Mouse (Mus musculus) midbrain, embryonic 15.5 days (tissue): ENCODE measurements around the gene Foxn4. TPM values are rescaled to one million over a fixed set of nuclear protein-coding genes. Genes with fewer than 3 reads are reported as not detected.

Source experiments
- ATAC-seq: fragments of 200-750 bp; cut with Nextera tagmentation; replicated peaks from 2 replicates; pipeline ENCODE4 v1.8.0; 2017; ENCODE audit warnings: moderate TSS enrichment
- H3K27ac ChIP-seq: fragments of 300-500 bp; sonication (generic); 2 replicates; pipeline ENCODE4 v1.5.1; 2015; ENCODE audit warnings: mild to moderate bottlenecking, inconsistent platforms
- H3K27me3 ChIP-seq: fragments of 300-500 bp; sonication (generic); replicated peaks from 2 replicates; pipeline ENCODE4 v1.6.1; 2015; ENCODE audit warnings: inconsistent platforms
- H3K36me3 ChIP-seq: fragments of 300-500 bp; sonication (generic); replicated peaks from 2 replicates; pipeline ENCODE4 v1.6.1; 2015; ENCODE audit warnings: inconsistent platforms
- H3K4me1 ChIP-seq: fragments of 300-500 bp; sonication (generic); 2 replicates; pipeline ENCODE4 v1.6.1; 2015; ENCODE audit warnings: inconsistent platforms
- H3K4me2 ChIP-seq: fragments of 300-500 bp; sonication (generic); 2 replicates; pipeline ENCODE4 v1.6.1; 2015; ENCODE audit warnings: inconsistent platforms, mild to moderate bottlenecking, moderate library complexity
- H3K4me3 ChIP-seq: fragments of 300-500 bp; sonication (generic); 2 replicates; pipeline ENCODE4 v1.5.1; 2015; ENCODE audit warnings: mild to moderate bottlenecking, inconsistent platforms
- H3K9ac ChIP-seq: fragments of 300-500 bp; sonication (generic); 2 replicates; pipeline ENCODE4 v1.6.1; 2015; ENCODE audit warnings: mild to moderate bottlenecking, inconsistent platforms
- H3K9me3 ChIP-seq: fragments of 300-500 bp; sonication (generic); 2 replicates; pipeline ENCODE4 v1.6.1; 2016; ENCODE audit warnings: inconsistent platforms
- WGBS: fragments of 180-500 bp; shearing (Covaris S2); methylation state at CpG from one replicate; pipeline ENCODE4 v1.1.7; 2015; ENCODE audit warnings: mixed read lengths; 5-methylcytosine and 5-hydroxymethylcytosine counted together
- polyA plus RNA-seq: library from polyadenylated mRNA; unstranded; fragments of >200 nt; fragmentation: Nextera tagmentation; extraction: Ambion mirVana; gene quantifications from 2 replicates; pipeline ENCODE4 v1.2.1, GENCODE M21; 2015

Gene Foxn4
- polyA plus RNA-seq, 1 experiment from 2014 or later, result 0.89 TPM

DNA sequence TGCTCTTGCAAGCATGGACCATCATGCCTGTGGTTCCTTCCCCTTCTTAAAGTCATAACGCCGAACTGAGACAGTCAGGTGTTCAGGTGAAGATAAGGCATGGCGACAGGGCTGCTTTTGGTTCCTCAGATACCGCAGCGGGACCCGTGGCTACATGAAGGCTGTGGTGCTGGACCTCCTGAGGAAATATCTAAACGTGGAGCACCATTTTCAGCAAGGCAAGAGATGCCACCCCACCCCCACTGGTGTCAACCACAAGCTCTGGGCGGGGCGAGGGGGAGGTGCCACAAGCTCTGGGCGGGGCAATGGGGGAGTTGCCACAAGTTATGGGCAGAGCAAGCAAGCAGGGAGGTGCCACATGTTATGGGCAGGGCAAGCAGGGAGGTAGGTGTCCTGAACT lies 60.4 kb downstream of the Foxn4 start:
- 73% methylated on average over 10 of the region's 10 CpGs for WGBS
- no peak overlapping the region for H3K27ac ChIP-seq
- no peaks in the 10 kb centered on the region for H3K9me3 ChIP-seq
- no peak for ATAC-seq
- no peaks in the 10 kb centered on the region for H3K36me3 ChIP-seq
- H3K4me1 ChIP-seq, result no peaks in the 10 kb centered on the region
- H3K4me3 ChIP-seq, result no peak overlapping the region
- H3K9ac ChIP-seq, result no peak overlapping the region
- H3K27me3 ChIP-seq, result no peaks in the 10 kb centered on the region
- no peak overlapping the region for H3K4me2 ChIP-seq

- H3K4me1 ChIP-seq, result no peaks in the 10 kb centered on the region
- ATAC-seq, result no peak
- WGBS, result 94% methylated on average over 2 of the region's 2 CpGs
These were observed 67.4 kb downstream of the Foxn4 start for GRCm38 (mm10) chr5:114206158-114206557.

More at GRCm38 (mm10) chr5:114206158-114206557, 67.4 kb downstream of the Foxn4 start:
- Histone ChIP-seq H3K36me3 (no peaks in the 10 kb centered on the region), H3K27ac (no peak overlapping the region), H3K9ac (no peak overlapping the region), H3K4me2 (no peak overlapping the region), H3K4me3 (no peak overlapping the region), H3K27me3 (no peaks in the 10 kb centered on the region), H3K9me3 (no peaks in the 10 kb centered on the region)

Other genes with a start within 250 kb of the Foxn4 start
- 20.7 and 22.1 TPM in 2 replicates for gene Usp30, start 208.3 kb downstream of the Foxn4 start, polyA plus RNA-seq
- 104 and 115 TPM in 2 replicates for gene Svop, start 182.2 kb downstream of the Foxn4 start, polyA plus RNA-seq
- gene Alkbh2, start 145.6 kb downstream of the Foxn4 start, polyA plus RNA-seq, result 5.3 and 6.9 TPM in 2 replicates
- 8.5 and 9.7 TPM in 2 replicates for gene Ung, start 143.4 kb downstream of the Foxn4 start, polyA plus RNA-seq
- gene Acacb, start 127.3 kb downstream of the Foxn4 start, polyA plus RNA-seq, result 5.0 and 5.8 TPM in 2 replicates
- 0.69 and 1.1 TPM in 2 replicates for gene Myo1h, start 15.4 kb upstream of the Foxn4 start, polyA plus RNA-seq
- 80.7 and 82.7 TPM in 2 replicates for gene Kctd10, start 106.7 kb upstream of the Foxn4 start, polyA plus RNA-seq
- 41.3 and 41.4 TPM in 2 replicates for gene Ube3b, start 106.8 kb upstream of the Foxn4 start, polyA plus RNA-seq
- gene Mmab, start 170.3 kb upstream of the Foxn4 start, polyA plus RNA-seq, result 31.6 and 32.8 TPM in 2 replicates
- gene Mvk, start 170.5 kb upstream of the Foxn4 start, polyA plus RNA-seq, result 63.8 and 69.7 TPM in 2 replicates